Mouse (Mus musculus): Measurements from ENCODE around the gene Fam136a. TPM values are rescaled to one million over a fixed set of nuclear protein-coding genes. Genes with fewer than 3 reads are reported as not detected.
A peak's percentile ranks its signal among the peaks of the same experiment; 100 is the strongest.

The Fam136a gene
- polyA plus RNA-seq, 1 experiment from 2014 or later, result 182 TPM

DNA sequence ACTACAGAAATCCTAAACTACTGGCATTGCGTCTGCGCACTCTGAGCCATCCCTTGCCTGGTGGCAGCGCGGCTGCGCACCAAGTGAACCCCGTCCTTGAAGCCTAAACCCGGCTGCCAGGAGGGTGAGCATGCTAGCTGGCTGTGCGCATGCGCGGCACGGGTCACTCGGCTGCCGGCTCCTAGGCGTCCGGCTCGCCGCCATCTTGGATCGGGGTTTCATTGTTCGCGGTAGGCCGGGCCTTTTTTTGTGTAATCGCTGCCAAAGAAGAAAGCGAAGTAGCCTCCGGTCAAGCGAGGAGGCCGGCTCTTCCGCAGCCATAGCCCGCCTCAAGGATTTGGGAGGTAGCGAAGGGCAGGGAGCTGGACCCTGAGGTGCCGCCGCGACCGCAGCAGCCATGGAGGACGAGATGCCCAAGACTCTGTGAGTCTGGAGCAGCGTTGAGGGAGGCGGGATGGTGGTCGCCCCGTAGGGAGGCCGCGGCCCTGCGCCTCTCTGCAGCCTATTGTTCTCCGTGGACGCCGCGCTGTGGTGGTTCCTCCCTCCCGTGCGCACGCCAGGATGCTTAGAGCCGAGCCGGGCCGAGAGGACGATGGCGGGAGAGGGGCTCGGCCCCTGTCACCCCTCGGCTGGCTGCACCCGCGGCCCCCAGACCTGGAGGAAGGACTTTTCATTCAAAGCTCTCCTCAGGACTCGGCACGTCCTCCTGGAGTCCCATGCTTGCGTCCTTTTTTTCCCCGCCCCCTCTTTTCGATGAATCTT lies 38.8 kb downstream of the Fam136a start, which contains the start of gene Tia1:
Tia1 (plus strand) TSS at position 120 of the 762 bp plus-strand sequence.
- DNase-seq (ENCODE audit: low spot score), result peak; percentile 99
- peak within 1 kb of the TSS; percentile 95 for H3K4me3 ChIP-seq
- H3K4me1 ChIP-seq, result peaks cover 7% of the 10 kb centered on the region; the same call in 1 of the 2 replicates
- peak within 1 kb of the TSS; percentile 100 for H3K27ac ChIP-seq
- H3K27me3 ChIP-seq (ENCODE audit: insufficient read depth, poor library complexity, severe bottlenecking), result no peaks in the 10 kb centered on the region
- peaks cover 16% of the 10 kb centered on the region for H3K36me3 ChIP-seq
- under 1% methylated on average over 62 of the region's 62 CpGs for WGBS
- H3K9me3 ChIP-seq, result no peaks in the 10 kb centered on the region

DNA sequence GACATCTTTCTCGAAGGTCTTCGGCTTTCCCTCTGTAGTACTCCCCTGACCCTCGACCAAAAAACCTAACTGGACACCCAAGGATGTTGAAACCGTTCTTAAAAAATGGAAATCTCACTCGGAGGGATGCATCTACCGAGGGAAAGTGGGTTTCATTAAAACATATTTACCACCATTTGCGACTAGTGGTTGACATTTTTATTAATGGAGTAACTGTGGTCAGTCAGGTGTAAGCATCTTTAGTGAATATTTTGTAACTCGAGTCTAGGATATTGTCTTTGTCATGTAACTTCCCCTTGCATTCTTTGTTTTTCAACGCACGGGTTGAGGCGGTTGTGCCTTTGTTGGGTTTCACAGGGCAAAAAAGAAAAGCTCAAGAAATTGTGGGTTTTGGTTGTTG lies 39.5 kb downstream of the Fam136a start:
- Histone ChIP-seq H3K27me3 (ENCODE audit: insufficient read depth, poor library complexity, severe bottlenecking) (no peaks in the 10 kb centered on the region), H3K4me3 (peak overlapping the region; percentile 95), H3K36me3 (peaks cover 16% of the 10 kb centered on the region), H3K4me1 (peaks cover 7% of the 10 kb centered on the region; the same call in 1 of the 2 replicates), H3K9me3 (no peaks in the 10 kb centered on the region), H3K27ac (peak overlapping the region; percentile 100)
- no peak for DNase-seq (ENCODE audit: low spot score)
- 2% methylated on average over 11 of the region's 11 CpGs for WGBS

DNA sequence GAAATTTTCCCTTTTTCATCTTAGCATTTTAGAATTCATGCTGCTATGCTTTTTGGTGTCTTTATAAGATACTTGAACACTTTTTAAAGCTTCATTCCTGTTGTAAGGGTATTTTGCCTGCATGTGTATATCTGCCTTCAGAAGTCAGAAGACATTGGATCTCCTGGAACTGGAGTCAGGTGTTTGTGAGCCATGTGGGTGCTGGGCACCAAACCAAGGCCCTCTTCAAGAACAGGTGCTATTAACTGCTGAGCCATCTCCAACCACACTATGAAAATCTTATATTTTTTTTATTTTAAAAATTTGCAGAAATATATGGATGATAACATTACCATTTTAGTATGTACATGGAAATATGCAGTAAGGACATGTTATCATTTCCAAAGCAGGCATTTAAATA lies 40.9 kb downstream of the Fam136a start:
- Histone ChIP-seq H3K9me3 (no peaks in the 10 kb centered on the region), H3K4me3 (peak overlapping the region; percentile 95), H3K4me1 (no peaks in the 10 kb centered on the region; the same call in 1 of the 2 replicates), H3K27ac (no peak overlapping the region), H3K27me3 (ENCODE audit: insufficient read depth, poor library complexity, severe bottlenecking) (no peaks in the 10 kb centered on the region), H3K36me3 (peaks cover 16% of the 10 kb centered on the region)
- no peak for DNase-seq (ENCODE audit: low spot score)

DNA sequence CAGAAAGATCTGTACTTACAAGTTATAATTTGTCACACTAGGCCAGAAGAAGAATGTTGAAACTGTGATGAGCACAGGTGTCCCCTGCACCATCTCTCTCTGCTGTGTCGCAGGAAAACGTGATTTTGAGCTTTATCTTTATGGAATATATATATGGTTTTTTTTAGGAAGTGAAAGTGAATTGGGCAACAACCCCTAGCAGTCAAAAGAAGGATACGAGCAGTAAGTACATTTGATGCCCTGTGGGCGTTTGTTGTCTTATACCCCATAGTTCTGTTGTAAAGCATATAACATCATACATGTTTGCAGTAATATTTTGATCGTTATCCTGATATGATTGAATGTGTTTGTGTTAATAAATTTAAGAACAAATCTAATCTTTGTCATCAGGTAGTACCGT lies 53.3 kb downstream of the Fam136a start:
- Histone ChIP-seq H3K9me3 (no peaks in the 10 kb centered on the region), H3K27ac (no peak overlapping the region), H3K4me1 (no peaks in the 10 kb centered on the region), H3K36me3 (peaks cover 84% of the 10 kb centered on the region), H3K27me3 (ENCODE audit: insufficient read depth, poor library complexity, severe bottlenecking) (no peaks in the 10 kb centered on the region), H3K4me3 (no peak overlapping the region)
- no peak for DNase-seq (ENCODE audit: low spot score)
- 91% methylated on average over 6 of the region's 6 CpGs for WGBS

DNA sequence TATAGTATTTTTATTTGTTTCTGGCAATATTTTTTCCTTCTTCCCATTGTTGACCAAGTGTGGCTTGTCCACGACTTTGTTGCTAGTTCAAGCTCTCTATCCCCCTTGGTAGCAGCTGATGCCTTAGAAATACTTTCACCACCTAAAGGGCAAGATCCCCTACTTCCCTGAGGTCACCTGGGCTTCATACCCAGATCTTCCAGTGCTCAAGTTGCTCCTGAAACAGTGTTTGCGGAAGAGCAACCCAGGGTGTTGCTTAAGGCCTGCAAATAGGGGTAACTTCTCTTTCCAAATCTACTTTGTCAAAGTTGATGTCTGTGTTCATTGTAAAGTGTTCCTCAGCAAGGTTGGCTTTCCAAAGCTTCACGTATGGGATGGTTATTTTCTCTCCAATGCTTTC lies 53.8 kb downstream of the Fam136a start:
- Histone ChIP-seq H3K9me3 (no peaks in the 10 kb centered on the region), H3K27me3 (ENCODE audit: insufficient read depth, poor library complexity, severe bottlenecking) (no peaks in the 10 kb centered on the region), H3K27ac (no peak overlapping the region), H3K4me3 (no peak overlapping the region), H3K36me3 (peaks cover 82% of the 10 kb centered on the region), H3K4me1 (no peaks in the 10 kb centered on the region)
- WGBS, result 91% methylated on average over 3 of the region's 3 CpGs
- no peak for DNase-seq (ENCODE audit: low spot score)

Other genes with a start within 250 kb of the Fam136a start
- gene Tgfa, start 170.4 kb upstream of the Fam136a start, polyA plus RNA-seq (2016; fragmentation: Nextera tagmentation; extraction: Ambion mirVana), result 3.2 and 3.7 TPM in 2 replicates
- 410 and 487 TPM in 2 replicates for gene Snrpg, start 5.7 kb downstream of the Fam136a start, polyA plus RNA-seq (2016; fragmentation: Nextera tagmentation; extraction: Ambion mirVana)
- 55.4 and 57.8 TPM in 2 replicates for gene Pcyox1, start 31.5 kb downstream of the Fam136a start, polyA plus RNA-seq (2016; fragmentation: Nextera tagmentation; extraction: Ambion mirVana)
- gene Tia1, start 38.6 kb downstream of the Fam136a start, polyA plus RNA-seq (2016; fragmentation: Nextera tagmentation; extraction: Ambion mirVana), result 144 and 177 TPM in 2 replicates
- 1.1 TPM in 1 of 2 replicates, not detected in the other for gene Gm44790, start 61.0 kb downstream of the Fam136a start, polyA plus RNA-seq (2016; fragmentation: Nextera tagmentation; extraction: Ambion mirVana)
- 16.6 and 18.0 TPM in 2 replicates for gene C87436, start 72.7 kb downstream of the Fam136a start, polyA plus RNA-seq (2016; fragmentation: Nextera tagmentation; extraction: Ambion mirVana)
- gene Pcbp1, start 160.7 kb downstream of the Fam136a start, polyA plus RNA-seq (2016; fragmentation: Nextera tagmentation; extraction: Ambion mirVana), result 411 and 428 TPM in 2 replicates

All from heart, embryonic 10.5 days (tissue).